Mouse (Mus musculus) ES-Bruce4 (cell line): ENCODE data around the gene Spred1. TPM values are rescaled to one million over a fixed set of nuclear protein-coding genes. Genes with fewer than 3 reads are reported as not detected.

Source experiments
- H3K27ac ChIP-seq: 2 replicates; pipeline ENCODE4 v1.5.1; 2012; ENCODE audit warnings: low read length, inconsistent platforms; ENCODE audit not compliant: insufficient read depth
- H3K27me3 ChIP-seq: 2 replicates; pipeline ENCODE4 v1.6.1; 2012; ENCODE audit warnings: mild to moderate bottlenecking, low read length, inconsistent platforms; ENCODE audit not compliant: control insufficient read depth, poor library complexity, insufficient read depth, severe bottlenecking
- H3K36me3 ChIP-seq: 2 replicates; pipeline ENCODE4 v1.6.1; 2012; ENCODE audit warnings: inconsistent platforms, mild to moderate bottlenecking, low read length, moderate library complexity; ENCODE audit not compliant: control insufficient read depth, poor library complexity, insufficient read depth, severe bottlenecking
- H3K4me1 ChIP-seq: one replicate; pipeline ENCODE4 v1.8.1; 2011; ENCODE audit warnings: low read length; ENCODE audit not compliant: control insufficient read depth, insufficient read depth
- H3K4me3 ChIP-seq: 2 replicates; pipeline ENCODE4 v1.5.1; 2011; ENCODE audit warnings: low read depth, mild to moderate bottlenecking, low read length
- H3K9ac ChIP-seq: 2 replicates; pipeline ENCODE4 v1.6.1; 2012; ENCODE audit warnings: low read depth, mild to moderate bottlenecking, inconsistent platforms; ENCODE audit not compliant: poor library complexity, severe bottlenecking
- H3K9me3 ChIP-seq: replicated peaks from 2 replicates; pipeline ENCODE4 v1.6.1; 2012; ENCODE audit warnings: mild to moderate bottlenecking, low read length, inconsistent platforms; ENCODE audit not compliant: control insufficient read depth, poor library complexity, insufficient read depth, severe bottlenecking
- CTCF ChIP-seq: IDR thresholded peaks from one replicate; pipeline ENCODE4 v1.8.1; 2011; ENCODE audit warnings: low read depth, low read length
- EP300 ChIP-seq: IDR thresholded peaks from 2 replicates; pipeline ENCODE4 v1.6.1; 2011; ENCODE audit warnings: low read depth, low read length; ENCODE audit not compliant: insufficient read depth
- POLR2A ChIP-seq: IDR thresholded peaks from one replicate; pipeline ENCODE4 v1.8.1; 2011; ENCODE audit warnings: low read length; ENCODE audit not compliant: insufficient read depth
- polyA plus RNA-seq: library from polyadenylated mRNA; stranded (reverse); fragments of >200 nt; gene quantifications from 2 replicates; pipeline ENCODE4 v1.2.4, GENCODE M21; 2011; ENCODE audit warnings: low read depth; ENCODE audit not compliant: missing spikeins, insufficient read depth, insufficient read length

The Spred1 gene
- polyA plus RNA-seq, 1 experiment: 43.1 TPM

DNA sequence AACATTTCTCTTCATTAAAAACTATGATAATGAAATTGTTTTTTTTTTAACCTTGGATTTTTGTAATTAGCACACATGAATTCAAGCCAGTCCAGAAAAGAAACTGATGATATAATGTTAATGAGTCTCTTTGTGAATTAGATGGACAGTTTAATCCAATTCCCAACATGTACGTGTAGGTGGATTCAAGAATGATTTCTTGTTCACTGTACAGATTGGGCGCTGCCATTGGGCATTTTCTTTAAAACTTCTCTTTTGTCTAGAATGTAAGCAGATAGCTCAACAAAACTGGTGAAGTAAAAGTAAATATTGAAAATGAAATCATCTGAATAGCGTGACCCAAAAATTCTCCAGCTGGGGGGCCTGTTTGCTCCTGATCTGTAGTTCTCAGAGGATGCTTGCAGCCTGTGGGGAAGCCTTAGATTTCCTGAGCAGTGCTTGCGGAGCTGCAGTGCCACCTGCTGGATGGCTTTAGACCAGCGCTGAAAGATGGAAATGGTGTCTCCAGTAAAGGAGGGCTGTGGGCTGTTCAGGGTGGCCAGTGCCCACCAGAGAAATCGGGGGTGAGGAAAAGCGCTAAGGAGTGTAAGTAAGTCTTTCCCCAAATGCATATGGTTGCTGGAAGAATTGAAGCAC, 59.2 kb downstream of the Spred1 start:
- H3K27ac ChIP-seq: no peak overlapping the region
- peaks cover 16% of the 10 kb centered on the region for H3K36me3 ChIP-seq
- no peaks in the 10 kb centered on the region for H3K9me3 ChIP-seq
- H3K4me3 ChIP-seq: no peak overlapping the region
- H3K9ac ChIP-seq: no peak overlapping the region
- H3K27me3 ChIP-seq: no peaks in the 10 kb centered on the region
- TF ChIP-seq CTCF (peak; percentile 92), POLR2A (no peak), EP300 (no peak)
- no peaks in the 10 kb centered on the region for H3K4me1 ChIP-seq

DNA sequence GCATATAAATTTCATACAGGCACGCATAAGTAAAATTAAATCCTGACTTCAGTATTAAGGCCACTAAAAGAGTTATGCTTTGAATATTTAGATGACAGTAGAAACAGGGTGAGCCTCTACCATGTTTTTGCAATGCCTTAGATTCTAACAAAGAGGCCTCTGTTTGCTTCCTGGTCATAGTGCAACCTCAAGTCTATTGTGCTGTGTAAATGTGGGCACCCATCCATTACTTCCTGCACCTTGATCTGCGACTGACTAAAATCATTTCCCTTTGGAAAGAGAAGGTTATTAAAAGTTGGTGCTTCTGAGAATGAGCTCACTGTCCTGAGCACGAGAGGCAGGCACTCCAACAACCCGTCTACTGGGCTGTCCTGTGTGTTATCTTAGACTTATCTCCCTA, 64.4 kb downstream of the Spred1 start:
- Histone ChIP-seq H3K4me1 (no peaks in the 10 kb centered on the region), H3K36me3 (peaks cover 10% of the 10 kb centered on the region; the same call in 1 of the 2 replicates), H3K9ac (no peak overlapping the region), H3K4me3 (no peak overlapping the region), H3K27ac (no peak overlapping the region), H3K27me3 (no peaks in the 10 kb centered on the region), H3K9me3 (no peaks in the 10 kb centered on the region)
- TF ChIP-seq CTCF (no peak), POLR2A (no peak), EP300 (no peak)

DNA sequence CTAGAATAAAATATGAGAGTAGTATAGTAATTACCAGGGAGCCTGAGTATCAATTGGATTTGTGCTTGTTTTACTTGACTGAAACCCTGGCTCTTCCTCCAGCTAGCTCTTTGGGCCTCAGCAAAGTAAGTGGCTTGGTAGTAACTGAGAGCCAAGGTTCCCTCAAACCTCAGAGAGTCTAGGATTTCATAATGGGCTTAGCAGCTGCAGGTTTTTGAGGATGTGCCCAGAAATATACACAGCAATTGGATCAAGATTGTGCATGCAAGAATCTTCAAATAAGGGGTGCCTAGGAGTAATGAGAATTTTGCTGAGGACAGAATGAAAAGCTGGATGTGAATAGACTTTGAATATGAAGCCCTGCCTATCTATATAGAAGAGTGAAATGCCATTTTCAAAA, 69.7 kb downstream of the Spred1 start:
- Histone ChIP-seq H3K9me3 (no peaks in the 10 kb centered on the region), H3K4me1 (peaks cover 2% of the 10 kb centered on the region), H3K36me3 (peaks cover 3% of the 10 kb centered on the region; the same call in 1 of the 2 replicates), H3K4me3 (no peak overlapping the region), H3K27me3 (no peaks in the 10 kb centered on the region), H3K27ac (no peak overlapping the region), H3K9ac (no peak overlapping the region)
- TF ChIP-seq POLR2A: no peak

DNA sequence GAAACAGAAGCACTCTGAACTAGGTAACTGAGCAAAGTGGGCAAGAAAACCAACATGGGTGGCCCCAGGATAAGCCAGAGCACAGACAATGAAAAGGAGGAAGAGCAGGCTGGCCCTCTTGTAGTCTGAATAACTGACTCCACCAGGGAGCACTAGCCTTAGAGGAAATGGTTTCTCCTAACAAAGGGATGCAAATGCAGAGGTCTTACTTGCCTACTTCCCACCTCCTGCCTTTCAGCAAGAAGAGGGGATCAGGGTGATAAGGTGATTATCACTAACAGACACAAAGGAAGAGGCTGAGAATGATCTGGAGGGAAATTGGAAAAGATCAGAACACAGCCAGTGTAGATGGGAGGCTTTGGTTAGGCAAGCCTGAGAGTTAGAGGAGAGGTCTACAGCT, 73.1 kb downstream of the Spred1 start:
- no peak overlapping the region for H3K9ac ChIP-seq
- no peak overlapping the region for H3K4me3 ChIP-seq
- no peaks in the 10 kb centered on the region for H3K27me3 ChIP-seq
- H3K36me3 ChIP-seq: no peaks in the 10 kb centered on the region
- peaks cover 2% of the 10 kb centered on the region for H3K4me1 ChIP-seq
- TF ChIP-seq EP300 (no peak), CTCF (no peak), POLR2A (no peak)
- H3K9me3 ChIP-seq: no peaks in the 10 kb centered on the region
- H3K27ac ChIP-seq: peak overlapping the region; percentile 67

DNA sequence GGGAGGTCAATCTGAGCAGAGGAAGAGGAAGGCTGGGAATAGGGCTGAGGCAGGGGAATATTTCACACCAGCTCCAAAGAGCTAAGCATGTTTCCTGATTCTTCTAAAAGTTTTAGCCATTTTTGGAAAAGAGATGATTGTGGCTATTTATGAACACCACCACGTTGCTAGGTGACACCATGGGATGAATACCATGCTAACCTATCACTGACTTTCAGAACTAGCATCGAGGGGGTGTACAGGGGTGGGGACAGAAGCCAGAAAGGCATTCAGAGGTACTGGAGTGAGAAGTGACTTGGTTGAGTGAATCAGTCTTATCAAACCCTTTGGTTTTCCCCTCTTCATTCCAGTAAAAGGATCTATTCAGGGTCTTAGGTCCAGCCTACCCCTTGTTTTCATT, 74.0 kb downstream of the Spred1 start:
- H3K9me3 ChIP-seq: no peaks in the 10 kb centered on the region
- no peaks in the 10 kb centered on the region for H3K27me3 ChIP-seq
- TF ChIP-seq CTCF (no peak), POLR2A (no peak), EP300 (no peak)
- H3K9ac ChIP-seq: no peak overlapping the region
- H3K4me3 ChIP-seq: no peak overlapping the region
- no peak overlapping the region for H3K27ac ChIP-seq
- H3K36me3 ChIP-seq: no peaks in the 10 kb centered on the region
- peaks cover 2% of the 10 kb centered on the region for H3K4me1 ChIP-seq

DNA sequence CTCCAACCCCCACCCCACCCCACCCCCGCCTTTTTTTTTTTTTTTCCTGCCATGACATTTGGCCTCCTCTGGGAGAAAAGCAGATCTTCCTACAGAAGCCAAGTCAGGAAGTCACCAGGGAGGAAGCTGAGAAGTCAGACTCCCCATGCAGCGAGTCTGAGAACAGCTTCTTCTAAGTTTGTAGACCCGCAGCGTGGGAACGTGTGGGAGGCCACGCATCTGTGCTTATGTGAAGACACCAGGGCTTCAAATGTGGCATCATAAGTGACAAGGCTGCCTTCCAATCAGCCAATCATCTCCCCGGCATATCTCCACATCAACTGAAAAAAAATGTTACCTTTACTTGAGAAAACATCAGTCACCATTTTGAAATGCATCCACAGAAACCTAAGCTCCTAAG, 74.4 kb downstream of the Spred1 start:
- H3K27me3 ChIP-seq: no peaks in the 10 kb centered on the region
- no peaks in the 10 kb centered on the region for H3K9me3 ChIP-seq
- no peak overlapping the region for H3K9ac ChIP-seq
- no peak for TF ChIP-seq CTCF
- TF ChIP-seq EP300: no peak
- no peak for TF ChIP-seq POLR2A
- peaks cover 2% of the 10 kb centered on the region for H3K4me1 ChIP-seq
- no peak overlapping the region for H3K27ac ChIP-seq
- no peak overlapping the region for H3K4me3 ChIP-seq
- no peaks in the 10 kb centered on the region for H3K36me3 ChIP-seq
